Mouse (Mus musculus): Measurements from ENCODE around the gene Nkx2-1.

The Nkx2-1 gene

GRCm38 (mm10) chr12:56522191-56522590 is 14.5 kb downstream of the Nkx2-1 start:
- no peak for DNase-seq (ENCODE audit: extremely low read depth, low read depth)

DNA sequence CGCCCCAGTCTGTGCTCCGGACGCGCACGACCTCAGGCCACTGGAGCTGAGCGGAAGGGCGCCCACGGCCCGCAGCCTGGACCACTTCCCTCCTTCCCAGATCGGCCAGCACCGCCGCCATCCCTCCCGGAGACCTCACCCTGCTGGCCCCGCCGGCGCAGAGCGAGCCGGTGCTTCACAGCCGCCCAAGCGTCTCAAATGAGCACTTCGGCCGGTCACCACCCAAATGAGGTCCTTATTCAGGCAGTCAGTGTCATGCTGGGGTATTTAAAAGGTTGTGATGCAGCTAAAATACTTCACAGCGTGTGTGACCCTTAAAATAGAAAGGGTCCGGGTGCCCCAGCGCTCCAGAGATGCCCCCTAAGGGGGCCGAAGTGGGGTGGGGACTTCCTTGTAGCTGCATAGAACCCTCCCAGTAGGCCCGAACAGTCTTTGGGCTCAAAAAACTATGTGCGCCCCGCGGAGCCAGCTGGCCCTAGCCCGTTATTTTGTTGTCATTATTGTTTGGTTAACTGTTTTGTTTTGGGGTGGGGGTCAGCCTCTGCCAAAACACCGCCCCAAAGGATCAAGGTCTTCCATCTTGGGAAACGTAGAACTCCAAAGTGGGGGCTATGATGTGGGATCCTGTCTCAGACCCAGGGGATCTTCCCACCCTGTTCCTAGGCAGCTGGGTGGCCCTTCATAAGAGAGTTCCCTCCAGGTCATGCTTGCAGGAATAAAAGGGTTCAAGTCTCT is 15.4 kb downstream of the Nkx2-1 start:
- no peak for DNase-seq (ENCODE audit: extremely low read depth, low read depth)

DNA sequence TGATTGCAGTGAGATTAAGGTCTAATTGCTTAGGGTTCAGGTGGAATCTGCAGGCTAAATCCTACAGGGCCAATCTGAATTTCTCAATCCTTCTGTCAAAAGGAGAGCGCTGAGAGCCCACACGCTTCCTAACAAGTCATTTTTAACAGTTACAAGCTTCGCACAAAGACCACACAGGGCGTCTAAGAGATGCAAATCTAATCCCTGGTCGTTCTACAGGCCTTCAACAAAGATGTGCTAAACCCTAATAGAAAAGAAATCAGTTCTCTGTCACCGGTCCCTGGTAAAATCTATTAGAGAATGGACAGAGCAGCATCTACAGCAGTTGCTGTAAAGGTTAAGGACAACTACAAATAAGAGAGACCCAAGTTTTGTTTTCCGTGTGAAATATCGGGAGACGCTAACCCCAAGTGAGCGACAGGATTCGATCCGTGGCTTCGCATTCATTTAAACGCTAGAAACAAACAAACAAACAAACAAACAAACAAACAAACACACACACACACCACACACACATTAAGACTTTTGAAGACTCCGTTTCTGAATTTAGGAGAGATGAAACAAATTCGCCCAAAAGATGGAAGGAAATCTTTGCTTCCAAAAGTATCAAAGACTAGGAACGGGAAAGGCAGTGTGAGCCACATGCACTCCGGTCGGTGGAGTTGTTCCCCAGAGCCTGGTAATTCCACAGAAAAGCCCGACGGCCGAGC is 16.2 kb downstream of the Nkx2-1 start:
- DNase-seq (ENCODE audit: extremely low read depth, low read depth), result no peak

GRCm38 (mm10) chr12:56519738-56520191 is 16.9 kb downstream of the Nkx2-1 start:
- DNase-seq (ENCODE audit: extremely low read depth, low read depth), result no peak

GRCm38 (mm10) chr12:56519071-56519737 is 17.5 kb downstream of the Nkx2-1 start:
- no peak for DNase-seq (ENCODE audit: extremely low read depth, low read depth)

- no peak for DNase-seq (ENCODE audit: extremely low read depth, low read depth)
These were observed 18.5 kb downstream of the Nkx2-1 start for GRCm38 (mm10) chr12:56518221-56518620.

GRCm38 (mm10) chr12:56514831-56515230 is 21.9 kb downstream of the Nkx2-1 start:
- DNase-seq (ENCODE audit: extremely low read depth, low read depth), result no peak

- no peak for DNase-seq (ENCODE audit: extremely low read depth, low read depth)
These were observed 28.3 kb downstream of the Nkx2-1 start for GRCm38 (mm10) chr12:56508413-56508812.

- DNase-seq (ENCODE audit: extremely low read depth, low read depth), result no peak
These were observed 49.7 kb downstream of the Nkx2-1 start for GRCm38 (mm10) chr12:56487046-56487445.

DNA sequence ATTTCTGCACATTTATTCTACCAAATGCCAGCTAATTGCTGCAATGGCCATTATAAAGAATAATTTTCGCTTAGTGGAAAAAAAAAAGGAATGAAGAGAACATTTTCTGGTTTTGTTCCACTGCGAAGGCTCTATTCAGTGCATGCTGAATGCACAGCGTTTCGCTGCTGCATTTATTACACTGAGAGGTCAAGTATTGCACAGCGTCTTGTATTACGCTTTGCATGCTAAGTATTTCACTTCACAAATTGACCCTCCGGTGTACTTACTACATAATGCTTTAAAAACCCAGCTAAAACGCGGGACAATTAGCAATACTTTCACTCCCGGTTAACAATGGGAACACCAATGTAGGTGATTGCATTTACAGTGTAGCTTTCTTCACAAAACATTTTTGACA is 54.1 kb downstream of the Nkx2-1 start:
- DNase-seq (ENCODE audit: extremely low read depth, low read depth), result no peak
